Mouse (Mus musculus) MEL (cell line): Measurements from ENCODE around the gene Sipa1l3.

Experiments
- CTCF ChIP-seq, 3 experiments: IDR thresholded peaks in 2 of 3; conservative IDR thresholded peaks in 1 of 3; 2 replicates each; pipeline ENCODE4 v1.5.1; 2011 to 2012; ENCODE audit warnings: low read length in 3 of 3, low read depth in 2 of 3, mild to moderate bottlenecking in 2 of 3, improper control_type of control experiment in 1 of 3, inconsistent platforms in 1 of 3, mixed read lengths in 1 of 3, moderate library complexity in 1 of 3; ENCODE audit not compliant: control insufficient read depth in 1 of 3, insufficient read depth in 1 of 3, poor library complexity in 1 of 3, severe bottlenecking in 1 of 3
- EP300 ChIP-seq, 2 experiments: IDR thresholded peaks; 2 replicates each; pipeline ENCODE4 v1.6.1; 2011; ENCODE audit warnings: improper control_type of control experiment in 2 of 2, low read length in 2 of 2, low read depth in 1 of 2, mild to moderate bottlenecking in 1 of 2
- MAFK ChIP-seq: IDR thresholded peaks from 2 replicates; pipeline ENCODE4 v1.6.1; 2011; ENCODE audit warnings: low read depth, mild to moderate bottlenecking, low read length, improper control_type of control experiment, borderline replicate concordance
- MAZ ChIP-seq: IDR thresholded peaks from 2 replicates; pipeline ENCODE4 v1.6.1; 2012; ENCODE audit warnings: low read depth, mild to moderate bottlenecking, inconsistent platforms, low read length, improper control_type of control experiment
- POLR2A ChIP-seq, 2 experiments: IDR thresholded peaks; 2 replicates each; pipeline ENCODE4 v1.6.1; 2011 to 2012; ENCODE audit warnings: low read length in 2 of 2, mild to moderate bottlenecking in 2 of 2, control low read depth in 1 of 2, improper control_type of control experiment in 1 of 2, low read depth in 1 of 2, moderate library complexity in 1 of 2; ENCODE audit not compliant: control insufficient read depth in 1 of 2, insufficient read depth in 1 of 2, poor library complexity in 1 of 2
- POLR2AphosphoS2 ChIP-seq: IDR thresholded peaks from 2 replicates; pipeline ENCODE4 v1.6.1; 2011; ENCODE audit warnings: low read length, improper control_type of control experiment
- USF1 ChIP-seq: IDR thresholded peaks from 2 replicates; pipeline ENCODE4 v1.6.1; 2014; ENCODE audit warnings: low read depth, mild to moderate bottlenecking, inconsistent platforms, low read length, improper control_type of control experiment, moderate library complexity
- ZKSCAN1 ChIP-seq: IDR thresholded peaks from 2 replicates; pipeline ENCODE4 v1.6.1; 2012; ENCODE audit warnings: low read depth, mild to moderate bottlenecking, inconsistent platforms, low read length, improper control_type of control experiment, moderate library complexity
- ZNF384 ChIP-seq: IDR thresholded peaks from 2 replicates; pipeline ENCODE4 v1.6.1; 2012; ENCODE audit warnings: low read depth, mild to moderate bottlenecking, inconsistent platforms, low read length, improper control_type of control experiment

DNA sequence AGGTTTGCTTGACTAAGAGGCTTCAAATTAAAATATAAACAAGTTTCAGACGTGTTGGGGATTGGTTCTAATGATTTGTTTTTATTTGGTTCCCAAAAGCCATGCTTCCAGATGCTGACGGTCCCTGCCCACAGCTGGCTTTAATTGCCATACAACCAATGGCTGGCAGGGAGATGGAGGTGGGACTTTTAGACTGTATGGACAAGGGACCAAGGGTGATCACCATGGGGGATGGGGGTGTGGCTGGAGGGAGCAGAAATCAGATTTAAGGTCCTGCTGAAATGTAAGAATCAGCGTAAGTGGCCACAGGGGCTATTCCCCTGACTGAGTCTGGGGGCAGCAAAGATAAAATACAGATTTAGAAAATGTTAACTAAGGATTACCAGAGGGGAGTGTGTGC lies 32.2 kb upstream of the Sipa1l3 start:
- TF ChIP-seq ZKSCAN1: no peak
- TF ChIP-seq POLR2A (IDR thresholded peaks at IDR 0.05; ENCODE audit: control insufficient read depth in 1 of 2, insufficient read depth in 1 of 2, low read depth in 1 of 2, low read length in 2 of 2, poor library complexity in 1 of 2): no peak
- no peak for TF ChIP-seq CTCF (IDR thresholded peaks at IDR 0.05 in 2 of 3, conservative IDR thresholded peaks at IDR 0.05 in 1 of 3; ENCODE audit: control insufficient read depth in 1 of 3, insufficient read depth in 1 of 3, low read depth in 2 of 3, low read length in 3 of 3, poor library complexity in 1 of 3, severe bottlenecking in 1 of 3)
- no peak for TF ChIP-seq ZNF384
- TF ChIP-seq POLR2AphosphoS2: no peak
- TF ChIP-seq MAFK: no peak
- no peak for TF ChIP-seq EP300 (IDR thresholded peaks at IDR 0.05; ENCODE audit: low read depth in 1 of 2, low read length in 2 of 2)
- no peak for TF ChIP-seq MAZ
- TF ChIP-seq USF1: no peak
